Comparison of ENCODE assay signal across 11 mouse cellular contexts in genomic region chrX:15913795-15914500, GRCm38 (mm10).
A peak's percentile ranks its signal among the peaks of the same experiment; 100 is the strongest.
DNase-seq lines count a peak whose midpoint lies in the region; ATAC-seq lines count a peak whose summit lies in the region.
"Had no signal": no experiment of that assay in that cellular context is flagged by ENCODE, and none has a peak within 500 bp of the region (broad histone marks: within the 10 kb centered on the region; RNA-seq: fewer than 3 reads in every experiment).

No protein-coding gene starts in this region.

- H3K4me2 ChIP-seq in embryonic facial prominence, embryonic 15.5 days (replicated peaks) = no peak overlapping the region
- no peak overlapping the region for H3K4me2 ChIP-seq in midbrain, embryonic 14.5 days (ENCODE audit: low read length)
- H3K4me2 ChIP-seq: heart, embryonic 12.5 days; lung, embryonic 15.5 days had no signal

- H3K27me3 ChIP-seq in embryonic facial prominence, embryonic 15.5 days = no peaks in the 10 kb centered on the region
- no peaks in the 10 kb centered on the region for H3K27me3 ChIP-seq in midbrain, embryonic 14.5 days (ENCODE audit: control insufficient read depth, insufficient read depth, low read length)
- H3K27me3 ChIP-seq: heart, embryonic 12.5 days; lung, embryonic 15.5 days had no signal

- peak; percentile 1 to 8 for DNase-seq in left cerebral cortex, postnatal 14 days (ENCODE audit: low spot score in 2 of 2)
- no peak for DNase-seq in left cerebral cortex, adult 18-20 months (ENCODE audit: low spot score in 2 of 2)
- peak; percentile 12 for DNase-seq in embryo, embryonic 11 days
- peak; percentile 58 for DNase-seq in midbrain, embryonic 14.5 days
- no peak for DNase-seq in adrenal gland, postnatal 36 days
- no peak for DNase-seq in adrenal gland, adult 18-20 months (ENCODE audit: low spot score in 2 of 2)
- DNase-seq: gastrocnemius, adult 2 months; kidney, adult 2 months had no signal

- H3K36me3 ChIP-seq in embryonic facial prominence, embryonic 15.5 days = no peaks in the 10 kb centered on the region
- no peaks in the 10 kb centered on the region for H3K36me3 ChIP-seq in midbrain, embryonic 14.5 days (ENCODE audit: control insufficient read depth, insufficient read depth, low read length)
- H3K36me3 ChIP-seq: heart, embryonic 12.5 days; lung, embryonic 15.5 days had no signal

- H3K9ac ChIP-seq in embryonic facial prominence, embryonic 15.5 days = no peak overlapping the region
- H3K9ac ChIP-seq in midbrain, embryonic 14.5 days (replicated peaks; ENCODE audit: low read length) = no peak overlapping the region
- H3K9ac ChIP-seq: heart, embryonic 12.5 days; lung, embryonic 15.5 days had no signal

- no peak overlapping the region for H3K4me3 ChIP-seq in embryonic facial prominence, embryonic 15.5 days (replicated peaks)
- no peak overlapping the region for H3K4me3 ChIP-seq in midbrain, embryonic 14.5 days (replicated peaks; ENCODE audit: low read depth, low read length)
- H3K4me3 ChIP-seq: gastrocnemius, adult 2 months; heart, embryonic 12.5 days; lung, embryonic 15.5 days had no signal

- no peak overlapping the region for H3K27ac ChIP-seq in embryonic facial prominence, embryonic 15.5 days (replicated peaks)
- peak overlapping the region; percentile 55; the same call in 1 of the 2 replicates for H3K27ac ChIP-seq in midbrain, embryonic 14.5 days (replicated peaks; ENCODE audit: low read depth, low read length)
- H3K27ac ChIP-seq: gastrocnemius, adult 2 months; lung, embryonic 15.5 days had no signal

- intact Hi-C loops in left cerebral cortex, postnatal 14 days (cut with DNase I) = no loop called here

- H3K4me1 ChIP-seq in embryonic facial prominence, embryonic 15.5 days = no peaks in the 10 kb centered on the region
- H3K4me1 ChIP-seq in midbrain, embryonic 14.5 days (ENCODE audit: control insufficient read depth, insufficient read depth, low read length) = no peaks in the 10 kb centered on the region
- H3K4me1 ChIP-seq: heart, embryonic 12.5 days; lung, embryonic 15.5 days had no signal

- 41% methylated on average over 1 of the region's 1 CpGs for WGBS in embryonic facial prominence, embryonic 15.5 days
- 54% methylated on average over 1 of the region's 1 CpGs for WGBS in midbrain, embryonic 14.5 days

- peak; percentile 54; the same call in 1 of the 2 replicates for ATAC-seq in embryonic facial prominence, embryonic 15.5 days (ENCODE audit: insufficient number of reproducible peaks, low FRiP score, low TSS enrichment, low read depth)
- ATAC-seq in midbrain, embryonic 14.5 days (ENCODE audit: low FRiP score, low TSS enrichment) = peak; percentile 57; the same call in 1 of the 2 replicates

- no peaks in the 10 kb centered on the region for H3K9me3 ChIP-seq in embryonic facial prominence, embryonic 15.5 days (replicated peaks)
- H3K9me3 ChIP-seq in midbrain, embryonic 14.5 days (ENCODE audit: control insufficient read depth, low read length) = no peaks in the 10 kb centered on the region
- H3K9me3 ChIP-seq: heart, embryonic 12.5 days; lung, embryonic 15.5 days had no signal

Comparison
In these comparisons a context has a peak if more than half of its experiments do, and no peak if none do; other contexts are left out.
1. DNase-seq: peak in left cerebral cortex, postnatal 14 days (2 of 2), embryo, embryonic 11 days (single experiment) and midbrain, embryonic 14.5 days (single experiment); none in left cerebral cortex, adult 18-20 months (0 of 2), adrenal gland, postnatal 36 days (0 of 2) and adrenal gland, adult 18-20 months (0 of 2).